Mouse (Mus musculus) effector memory CD4-positive, alpha-beta T cell, adult 7 months (primary cell): ENCODE results near the gene Upk3bl. TPM values are rescaled to one million over a fixed set of nuclear protein-coding genes. Genes with fewer than 3 reads are reported as not detected.

Experiments used
- polyA plus RNA-seq: library from polyadenylated mRNA; unstranded; fragments of 100-300 nt; shearing (Covaris generic); gene quantifications from one replicate; pipeline ENCODE4 v1.2.1, GENCODE M21; 2017

The Upk3bl gene
- polyA plus RNA-seq = not detected

GRCm38 (mm10) chr5:136054301-136055077 lies at the start of gene Upk3bl:
TSS of gene Upk3bl (plus strand) at chr5:136054492.

GRCm38 (mm10) chr5:136038258-136039214 lies 15.8 kb upstream of the Upk3bl start, which contains the start of gene Upk3b:
TSS of gene Upk3b (plus strand) at chr5:136038496.

GRCm38 (mm10) chr5:136083669-136084107 lies 29.4 kb downstream of the Upk3bl start, which contains the start of gene Rasa4:
TSS of gene Rasa4 (plus strand) at chr5:136083916.

Other genes with a start within 250 kb of the Upk3bl start
- 0.49 TPM for gene Srrm3, start 247.6 kb upstream of the Upk3bl start, polyA plus RNA-seq
- gene Hspb1, start 166.6 kb upstream of the Upk3bl start, polyA plus RNA-seq = 6.1 TPM
- gene Ywhag, start 119.9 kb upstream of the Upk3bl start, polyA plus RNA-seq = 66.7 TPM
- not detected for gene Ssc4d, start 80.0 kb upstream of the Upk3bl start, polyA plus RNA-seq
- gene Zp3, start 74.4 kb upstream of the Upk3bl start, polyA plus RNA-seq = not detected
- 22.5 TPM for gene Dtx2, start 59.7 kb upstream of the Upk3bl start, polyA plus RNA-seq
- gene Upk3b, start 16.0 kb upstream of the Upk3bl start, polyA plus RNA-seq = 0.11 TPM
- gene Rasa4, start 29.4 kb downstream of the Upk3bl start, polyA plus RNA-seq = 4.3 TPM
- gene Polr2j, start 62.1 kb downstream of the Upk3bl start, polyA plus RNA-seq = 59.6 TPM
- gene Lrwd1, start 81.6 kb downstream of the Upk3bl start, polyA plus RNA-seq = 40.3 TPM
- gene Alkbh4, start 81.7 kb downstream of the Upk3bl start, polyA plus RNA-seq = 55.2 TPM
- gene Orai2, start 116.2 kb downstream of the Upk3bl start, polyA plus RNA-seq = 93.7 TPM
- 45.3 TPM for gene Prkrip1, start 144.5 kb downstream of the Upk3bl start, polyA plus RNA-seq
- 0.13 TPM for gene Sh2b2, start 192.1 kb downstream of the Upk3bl start, polyA plus RNA-seq